Mouse (Mus musculus) urinary bladder, postnatal 0 days (tissue): ENCODE data around the gene Utp4. TPM values are rescaled to one million over a fixed set of nuclear protein-coding genes. Genes with fewer than 3 reads are reported as not detected.

Source experiments
- polyA plus RNA-seq: library from polyadenylated mRNA; unstranded; fragments of >200 nt; fragmentation: Nextera tagmentation; extraction: Ambion mirVana; gene quantifications from 2 replicates; pipeline ENCODE4 v1.2.1, GENCODE M21; 2015

The Utp4 gene
- polyA plus RNA-seq: 31.3 and 31.4 TPM in 2 replicates

DNA sequence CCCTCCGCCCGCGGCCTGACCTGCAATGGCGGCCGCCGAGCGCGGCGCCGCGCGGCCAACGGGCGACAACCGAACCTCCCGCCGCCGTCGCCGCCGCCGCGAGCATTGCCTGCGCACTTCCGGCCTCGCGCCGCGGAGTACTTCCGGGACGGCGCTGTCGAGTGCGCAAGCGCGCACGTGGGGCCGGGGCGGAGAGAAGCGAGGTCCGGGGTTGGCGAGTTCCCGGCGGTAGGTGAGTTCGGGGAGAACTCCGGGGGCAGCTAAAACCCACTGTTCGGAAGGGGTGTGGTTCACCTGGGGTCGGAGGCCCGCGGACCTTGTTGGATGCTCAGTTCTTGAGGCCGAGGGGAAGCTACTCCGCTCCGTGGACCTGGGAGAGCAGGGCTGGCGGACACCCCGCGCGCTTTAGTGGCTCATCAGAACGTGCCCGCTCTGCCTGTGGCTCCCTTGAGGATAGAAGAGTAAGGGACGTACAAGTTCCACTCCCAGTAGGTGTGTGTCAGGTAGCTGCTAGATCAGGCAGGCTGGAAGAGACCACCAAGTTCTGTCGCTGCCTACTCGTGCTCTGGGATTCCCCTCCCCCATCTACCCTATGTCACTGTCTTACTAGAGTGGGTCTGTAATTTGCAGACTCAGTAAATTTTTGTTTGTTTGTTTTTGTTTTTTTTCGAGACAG, at the start of gene Utp4:
Gene Utp4, plus strand, starts transcription at position 156 of the 676 bp plus-strand sequence.

DNA sequence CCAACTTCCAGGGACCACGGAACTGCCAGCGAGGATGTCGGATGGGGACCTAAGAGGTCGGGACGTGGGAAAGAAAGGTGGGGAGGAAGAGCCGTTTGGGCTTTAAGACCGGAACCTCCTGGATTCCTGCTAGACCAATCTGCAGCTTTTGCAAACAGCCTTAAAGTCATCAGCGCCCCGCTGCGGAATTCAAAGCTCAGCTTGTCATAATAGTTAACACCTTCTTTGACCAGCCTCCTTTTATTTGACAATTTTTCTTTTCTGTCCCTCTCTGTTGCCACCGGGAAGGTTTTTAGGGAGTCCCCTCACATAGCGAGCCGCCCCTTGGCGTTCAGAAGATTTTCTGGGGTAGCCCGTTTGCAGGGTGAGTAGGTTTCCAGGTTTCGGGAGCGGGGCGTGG, 23.4 kb upstream of the Utp4 start, which contains the start of gene Has3:
Gene Has3, plus strand, starts transcription at position 192 of the 400 bp plus-strand sequence.

DNA sequence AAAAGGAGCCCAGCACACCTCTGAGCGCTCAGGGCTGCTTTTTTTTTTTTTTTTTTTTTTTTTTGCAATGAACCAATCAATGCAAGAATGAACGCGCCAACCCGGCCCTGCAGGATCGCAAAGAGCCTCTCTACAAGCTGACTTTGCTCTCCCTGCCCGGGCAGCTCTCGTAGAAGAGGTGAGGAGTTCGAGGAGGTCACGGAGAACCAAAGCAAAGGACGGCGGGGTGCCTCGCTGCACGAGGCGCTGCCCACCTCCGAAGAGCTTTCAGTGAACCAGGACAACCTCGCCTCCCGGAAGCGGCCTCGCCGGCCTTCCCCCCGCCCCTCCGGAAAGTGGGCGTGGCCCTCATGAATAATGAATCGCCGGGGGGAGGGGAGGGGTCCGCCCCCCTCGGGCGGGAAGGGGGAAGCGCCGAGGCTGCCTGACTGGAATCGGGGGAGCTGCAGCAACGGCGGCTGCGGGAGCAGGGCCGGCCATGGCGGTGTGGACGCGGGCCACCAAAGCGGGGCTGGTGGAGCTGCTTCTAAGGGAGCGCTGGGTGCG, 42.0 kb downstream of the Utp4 start, which contains the start of gene Sntb2:
Gene Sntb2, plus strand, starts transcription at position 427 of the 546 bp plus-strand sequence.

Other genes starting within 250 kb of the Utp4 start
- gene Tango6, start 210.6 kb upstream of the Utp4 start, polyA plus RNA-seq: 4.7 and 5.2 TPM in 2 replicates
- 0.16 and 0.36 TPM in 2 replicates for gene Has3, start 23.4 kb upstream of the Utp4 start, polyA plus RNA-seq
- 20.7 and 21.9 TPM in 2 replicates for gene Sntb2, start 42.1 kb downstream of the Utp4 start, polyA plus RNA-seq
- gene Vps4a, start 137.6 kb downstream of the Utp4 start, polyA plus RNA-seq: 57.0 and 64.7 TPM in 2 replicates
- 20.5 and 25.6 TPM in 2 replicates for gene Pdf, start 155.0 kb downstream of the Utp4 start, polyA plus RNA-seq
- gene Cog8, start 163.1 kb downstream of the Utp4 start, polyA plus RNA-seq: 20.7 and 22.7 TPM in 2 replicates
- gene Nip7, start 163.2 kb downstream of the Utp4 start, polyA plus RNA-seq: 55.4 and 59.0 TPM in 2 replicates
- gene Tmed6, start 172.0 kb downstream of the Utp4 start, polyA plus RNA-seq: not detected in 2 replicates
- 7.1 and 8.7 TPM in 2 replicates for gene Terf2, start 202.9 kb downstream of the Utp4 start, polyA plus RNA-seq